Mouse (Mus musculus) limb, embryonic 10.5 days (tissue): ENCODE results near the gene C130060K24Rik. TPM values are rescaled to one million over a fixed set of nuclear protein-coding genes. Genes with fewer than 3 reads are reported as not detected.

Experiments
- DNase-seq: peaks from one replicate; pipeline ENCODE4 v3.0.0-alpha.2; 2017; ENCODE audit warnings: low spot score
- H3K27ac ChIP-seq: fragments of 300-500 bp; sonication (generic); 2 replicates; pipeline ENCODE4 v1.5.1; 2016; ENCODE audit warnings: mild to moderate bottlenecking
- H3K27me3 ChIP-seq: fragments of 300-500 bp; sonication (generic); 2 replicates; pipeline ENCODE4 v1.6.1; 2016; ENCODE audit warnings: low read depth, mild to moderate bottlenecking; ENCODE audit not compliant: poor library complexity, severe bottlenecking
- H3K36me3 ChIP-seq: fragments of 300-500 bp; sonication (generic); 2 replicates; pipeline ENCODE4 v1.6.1; 2016; ENCODE audit warnings: mild to moderate bottlenecking, moderate library complexity
- H3K4me1 ChIP-seq: fragments of 300-500 bp; sonication (generic); 2 replicates; pipeline ENCODE4 v1.6.1; 2016
- H3K4me3 ChIP-seq: fragments of 300-500 bp; sonication (generic); 2 replicates; pipeline ENCODE4 v1.5.1; 2016; ENCODE audit warnings: mild to moderate bottlenecking, moderate library complexity
- H3K9me3 ChIP-seq: fragments of 300-500 bp; sonication (generic); replicated peaks from 2 replicates; pipeline ENCODE4 v1.6.1; 2016; ENCODE audit warnings: mild to moderate bottlenecking
- WGBS: fragments of 180-500 bp; shearing (Covaris S2); methylation state at CpG from one replicate; pipeline ENCODE4 v1.1.7; 2016; 5-methylcytosine and 5-hydroxymethylcytosine counted together
- polyA plus RNA-seq: library from polyadenylated mRNA; unstranded; fragments of >200 nt; fragmentation: Nextera tagmentation; extraction: Ambion mirVana; gene quantifications from 2 replicates; pipeline ENCODE4 v1.2.1, GENCODE M21; 2016

C130060K24Rik gene
- polyA plus RNA-seq, 1 experiment from 2014 or later, result 0.31 TPM

GRCm38 (mm10) chr6:65470320-65470719, 89.4 kb downstream of the C130060K24Rik start:
- no peak for DNase-seq
- Histone ChIP-seq H3K27me3 (no peaks in the 10 kb centered on the region), H3K4me1 (no peaks in the 10 kb centered on the region), H3K36me3 (no peaks in the 10 kb centered on the region), H3K9me3 (no peaks in the 10 kb centered on the region), H3K27ac (no peak overlapping the region), H3K4me3 (no peak overlapping the region)
- 84% methylated on average over 5 of the region's 5 CpGs for WGBS

DNA sequence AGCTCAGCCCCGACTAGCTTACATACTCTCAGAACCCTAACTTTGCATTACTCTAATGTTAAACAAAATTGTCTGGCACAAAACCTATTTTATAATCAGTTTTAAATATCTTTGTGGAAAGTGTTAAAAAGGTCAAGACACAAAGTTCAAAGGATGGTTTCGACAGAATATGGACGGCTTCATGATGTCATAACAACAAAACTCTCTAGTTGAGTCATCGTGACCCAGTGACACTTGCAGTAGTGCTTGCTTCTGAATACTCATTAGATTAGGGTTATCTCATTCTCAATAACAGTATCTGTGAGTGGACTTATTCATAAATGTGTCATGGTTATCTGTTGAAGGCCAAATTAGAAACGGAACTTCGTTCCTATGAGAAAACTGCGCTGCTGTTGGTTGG, 91.5 kb downstream of the C130060K24Rik start:
- DNase-seq, result no peak
- Histone ChIP-seq H3K4me3 (no peak overlapping the region), H3K27ac (no peak overlapping the region), H3K27me3 (no peaks in the 10 kb centered on the region), H3K9me3 (no peaks in the 10 kb centered on the region), H3K4me1 (no peaks in the 10 kb centered on the region), H3K36me3 (no peaks in the 10 kb centered on the region)
- WGBS, result 93% methylated on average over 7 of the region's 7 CpGs

DNA sequence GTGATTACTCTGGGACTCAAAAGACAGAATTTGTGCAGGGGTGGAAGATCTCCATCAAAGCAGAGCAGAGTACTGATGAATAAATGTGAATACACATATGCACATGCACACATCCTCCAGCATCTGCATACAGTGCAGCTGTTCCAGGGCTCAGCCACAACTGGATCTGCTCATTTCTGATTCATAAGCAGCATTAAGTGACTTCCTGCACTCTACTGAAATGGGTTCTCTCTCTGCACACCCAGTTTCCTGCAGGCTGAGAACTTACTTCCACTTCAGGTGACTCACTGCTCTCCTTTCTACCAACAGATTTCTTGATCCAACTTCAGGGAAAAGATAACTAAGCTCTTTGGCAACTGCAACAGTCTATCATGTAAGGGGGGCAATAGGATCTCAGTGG, 117.9 kb downstream of the C130060K24Rik start:
- no peaks in the 10 kb centered on the region for H3K27me3 ChIP-seq
- H3K4me1 ChIP-seq, result no peaks in the 10 kb centered on the region
- DNase-seq, result no peak
- no peak overlapping the region for H3K4me3 ChIP-seq
- H3K36me3 ChIP-seq, result no peaks in the 10 kb centered on the region
- no peak overlapping the region for H3K27ac ChIP-seq
- no peaks in the 10 kb centered on the region for H3K9me3 ChIP-seq

Other genes starting within 250 kb of the C130060K24Rik start
- gene Hpgds, start 236.2 kb upstream of the C130060K24Rik start, polyA plus RNA-seq, result 2.1 and 2.2 TPM in 2 replicates
- not detected in 2 replicates for gene Tnip3, start 144.2 kb downstream of the C130060K24Rik start, polyA plus RNA-seq